Mouse (Mus musculus) embryonic fibroblast, embryonic 13.5 days (primary cell): ENCODE data around the gene Esr2.

ENCODE experiments used
- CTCF ChIP-seq: IDR thresholded peaks from 2 replicates; pipeline ENCODE4 v1.5.1; 2011; ENCODE audit warnings: mild to moderate bottlenecking, control low read depth, low read length, moderate library complexity, borderline replicate concordance; ENCODE audit not compliant: insufficient read depth
- POLR2A ChIP-seq: IDR thresholded peaks from 2 replicates; pipeline ENCODE4 v1.6.1; 2011; ENCODE audit warnings: low read depth, mild to moderate bottlenecking, control low read depth, low read length, moderate library complexity

DNA sequence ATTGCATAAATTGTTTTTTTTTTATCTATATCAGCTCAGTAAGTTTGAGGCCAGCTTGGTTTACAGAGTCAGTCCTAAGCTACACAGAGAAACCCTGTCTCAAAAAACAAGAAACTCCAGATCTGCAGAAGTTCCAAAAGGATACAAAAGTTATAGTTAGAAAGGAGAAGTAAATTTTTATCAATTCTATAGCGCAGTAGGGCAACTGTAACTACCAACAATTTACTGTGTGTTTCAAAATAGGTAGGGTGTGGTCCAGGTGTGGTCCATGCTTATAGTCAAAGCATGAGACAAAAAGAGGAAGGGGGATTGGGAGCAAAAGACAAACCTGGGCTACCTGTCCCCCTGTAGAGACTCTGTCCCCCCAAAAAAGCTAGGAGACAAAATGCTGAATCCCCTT lies 9.4 kb upstream of the Esr2 start:
- TF ChIP-seq CTCF = no peak
- no peak for TF ChIP-seq POLR2A
